Comparison of ENCODE assay signal across 15 mouse cellular contexts in the genomic region with DNA sequence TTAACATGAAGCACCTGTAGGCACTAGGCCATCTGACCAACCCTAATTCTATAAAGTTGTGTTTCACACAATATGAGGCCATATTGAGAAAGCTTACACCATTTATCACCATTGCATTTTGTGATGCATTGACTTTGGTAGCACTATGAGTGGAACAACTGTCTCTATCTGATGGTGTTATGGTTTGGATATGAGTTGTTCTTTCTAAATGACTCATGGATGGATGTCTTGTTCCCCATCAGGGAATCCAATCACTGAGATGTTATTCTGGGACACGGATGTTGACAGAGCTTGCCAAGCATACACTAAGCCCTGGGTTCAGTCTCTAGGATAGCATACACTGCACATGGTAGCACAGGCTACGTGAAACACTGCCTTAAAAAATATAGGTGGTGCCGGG.
"Had no signal": no experiment of that assay in that cellular context is flagged by ENCODE, and none has a peak within 500 bp of the region (broad histone marks: within the 10 kb centered on the region; RNA-seq: fewer than 3 reads in every experiment).

No protein-coding gene starts in this region.

- H3K36me3 ChIP-seq: neural tube, embryonic 12.5 days; neural tube, embryonic 13.5 days; neural tube, embryonic 15.5 days; stomach, embryonic 15.5 days had no signal

- H3K9ac ChIP-seq: neural tube, embryonic 12.5 days; neural tube, embryonic 13.5 days; neural tube, embryonic 15.5 days; stomach, embryonic 15.5 days had no signal

- H3K4me3 ChIP-seq: neural tube, embryonic 12.5 days; neural tube, embryonic 13.5 days; neural tube, embryonic 15.5 days; stomach, embryonic 15.5 days had no signal

- H3K9me3 ChIP-seq: neural tube, embryonic 12.5 days; neural tube, embryonic 13.5 days; neural tube, embryonic 15.5 days; stomach, embryonic 15.5 days had no signal

- H3K27me3 ChIP-seq: neural tube, embryonic 12.5 days; neural tube, embryonic 13.5 days; neural tube, embryonic 15.5 days; stomach, embryonic 15.5 days had no signal

- DNase-seq: retina, postnatal 1 day; right cerebral cortex, adult 18-20 months; right cerebral cortex, postnatal 14 days; right cerebral cortex, postnatal 25 days; right cerebral cortex, postnatal 4 days; spleen, adult 18-20 months; thymus, adult 2 months; thymus, postnatal 25 days; thymus, postnatal 36 days; thymus, postnatal 4 days had no signal

- H3K4me1 ChIP-seq: neural tube, embryonic 12.5 days; neural tube, embryonic 13.5 days; neural tube, embryonic 15.5 days; stomach, embryonic 15.5 days had no signal

- H3K4me2 ChIP-seq: neural tube, embryonic 12.5 days; neural tube, embryonic 13.5 days; neural tube, embryonic 15.5 days; stomach, embryonic 15.5 days had no signal

- H3K27ac ChIP-seq: neural tube, embryonic 12.5 days; neural tube, embryonic 13.5 days; neural tube, embryonic 15.5 days; stomach, embryonic 15.5 days; stomach, postnatal 0 days had no signal
